Mouse (Mus musculus) urinary bladder, postnatal 0 days (tissue): ENCODE results near the gene Pglyrp3. TPM values are rescaled to one million over a fixed set of nuclear protein-coding genes. Genes with fewer than 3 reads are reported as not detected.

Experiments
- microRNA-seq: library from miRNA; unstranded; fragments of <30 nt; microRNA quantifications from one replicate; pipeline ENCODE4, GENCODE M21; 2016
- polyA plus RNA-seq: library from polyadenylated mRNA; unstranded; fragments of >200 nt; fragmentation: Nextera tagmentation; extraction: Ambion mirVana; gene quantifications from 2 replicates; pipeline ENCODE4 v1.2.1, GENCODE M21; 2015

Gene Pglyrp3
- not detected in 2 replicates for polyA plus RNA-seq

DNA sequence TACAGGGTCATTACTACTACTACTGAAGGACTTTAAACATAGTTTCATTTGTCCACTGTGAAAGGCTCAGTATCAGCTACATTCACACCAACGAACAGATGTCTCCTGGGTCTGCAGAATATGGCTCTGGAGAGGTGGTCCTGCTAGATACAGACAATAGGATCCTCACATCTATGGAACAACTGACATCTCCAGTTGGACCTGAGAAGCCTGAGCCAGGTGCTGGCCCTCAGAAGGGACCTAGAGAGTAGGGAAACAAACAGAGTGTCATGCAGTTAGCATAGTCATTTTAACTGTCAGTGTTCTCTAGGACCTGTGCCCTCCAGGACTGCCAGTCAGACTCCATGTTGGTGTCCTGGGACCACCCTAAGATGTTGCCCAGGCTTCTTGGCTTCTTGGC is at the start of gene Pglyrp3:
TSS of gene Pglyrp3 (plus strand) at position 301 of the 400 bp plus-strand sequence.

Small RNA genes within 50 kb of the gene (microRNA-seq; reads per million reads assigned to microRNA genes)
- gene Gm23697, result not detected
- gene Gm25145, result not detected

Other genes with a start within 250 kb of the Pglyrp3 start
- 0.46 and 0.67 TPM in 2 replicates for gene Lor, start 68.6 kb downstream of the Pglyrp3 start, polyA plus RNA-seq
- gene Prr9, start 109.4 kb downstream of the Pglyrp3 start, polyA plus RNA-seq, result 0.20 TPM in 1 of 2 replicates, not detected in the other
- gene Lelp1, start 128.2 kb downstream of the Pglyrp3 start, polyA plus RNA-seq, result not detected in 2 replicates
- 27.0 and 30.2 TPM in 2 replicates for gene Sprr2a1, start 201.2 kb downstream of the Pglyrp3 start, polyA plus RNA-seq
- 2,040 and 2,230 TPM in 2 replicates for gene Sprr2a2, start 201.3 kb downstream of the Pglyrp3 start, polyA plus RNA-seq